Mouse (Mus musculus): ENCODE results near the gene Ercc1. TPM values are rescaled to one million over a fixed set of nuclear protein-coding genes. Genes with fewer than 3 reads are reported as not detected.
A peak's percentile ranks its signal among the peaks of the same experiment; 100 is the strongest.

Gene Ercc1
- total RNA-seq (2017), result 20.0 and 28.0 TPM in 2 replicates

DNA sequence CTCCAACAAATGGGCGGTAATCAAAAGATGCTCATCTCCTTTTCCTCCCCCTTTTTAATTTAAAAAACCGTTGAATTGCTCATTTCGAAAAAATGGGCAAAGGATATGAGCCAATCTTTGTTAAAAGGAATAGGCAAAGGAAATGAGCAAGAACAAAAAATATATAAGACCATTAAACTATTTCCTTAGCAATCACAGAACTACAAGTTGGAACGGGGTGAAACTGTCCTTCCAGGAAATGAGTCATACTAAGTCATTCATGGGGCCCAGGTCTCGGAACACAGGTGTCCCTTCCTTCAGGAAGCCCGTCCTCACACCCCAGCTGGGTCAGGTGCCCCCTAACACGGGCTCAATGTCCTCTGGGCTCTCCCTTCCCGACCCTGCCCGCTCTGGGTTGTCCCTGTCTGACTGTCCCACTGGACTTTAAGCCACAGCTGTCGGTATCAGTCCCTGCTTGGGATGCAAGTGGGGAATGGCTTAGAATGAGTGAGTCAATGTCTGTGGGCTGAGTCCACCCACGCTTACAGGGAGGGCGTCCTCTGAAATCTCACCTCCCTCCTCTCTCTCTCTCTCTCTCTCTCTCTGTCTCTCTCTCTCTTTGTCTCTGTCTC lies at the start of gene Ercc1:
Gene Ercc1, plus strand, starts transcription at position 542 of the 611 bp plus-strand sequence.
- no peak for ATAC-seq (replicated peaks in 1 of 2; ENCODE audit: insufficient read depth in 1 of 2, low FRiP score in 2 of 2, low TSS enrichment in 1 of 2, low read depth in 1 of 2, poor library complexity in 2 of 2, severe bottlenecking in 2 of 2)

DNA sequence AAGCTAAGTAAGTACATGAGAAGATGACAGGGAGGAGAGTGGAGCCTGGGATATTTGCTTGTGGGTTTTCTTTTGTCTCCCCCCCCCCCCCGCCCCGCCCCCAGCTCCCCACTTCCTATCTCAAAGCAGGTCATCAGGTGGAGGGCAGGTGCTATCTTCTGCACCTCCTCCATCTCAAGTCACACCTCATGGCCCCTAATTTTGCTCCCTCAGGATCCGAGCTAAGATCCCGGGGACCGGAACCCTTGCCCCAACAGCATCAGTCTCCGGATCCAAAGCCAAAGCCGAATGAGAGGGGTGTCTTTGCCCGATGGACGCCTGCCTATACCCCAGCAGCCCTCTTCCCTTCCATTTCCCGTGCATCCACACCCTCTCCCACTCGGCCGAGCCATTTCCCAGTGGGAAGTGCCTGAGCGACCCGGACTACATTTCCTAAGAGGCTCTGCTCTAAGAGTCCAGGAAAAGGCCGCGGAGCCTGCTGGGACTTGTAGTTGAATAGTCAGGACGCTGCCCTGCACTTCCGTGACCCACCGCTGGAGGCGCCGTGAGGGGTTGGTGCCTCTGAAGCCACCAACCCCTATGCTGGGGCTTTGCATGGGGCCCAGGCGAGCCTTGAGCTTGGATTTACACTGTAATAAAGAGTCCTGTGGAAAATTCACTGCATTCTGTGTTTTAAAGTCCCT lies 48.9 kb upstream of the Ercc1 start:
- peak; percentile 76 to 78 for ATAC-seq (replicated peaks in 1 of 2; ENCODE audit: insufficient read depth in 1 of 2, low FRiP score in 2 of 2, low TSS enrichment in 1 of 2, low read depth in 1 of 2, poor library complexity in 2 of 2, severe bottlenecking in 2 of 2)

GRCm38 (mm10) chr7:19297034-19297433 lies 47.5 kb upstream of the Ercc1 start:
- no peak for ATAC-seq (replicated peaks in 1 of 2; ENCODE audit: insufficient read depth in 1 of 2, low FRiP score in 2 of 2, low TSS enrichment in 1 of 2, low read depth in 1 of 2, poor library complexity in 2 of 2, severe bottlenecking in 2 of 2)

DNA sequence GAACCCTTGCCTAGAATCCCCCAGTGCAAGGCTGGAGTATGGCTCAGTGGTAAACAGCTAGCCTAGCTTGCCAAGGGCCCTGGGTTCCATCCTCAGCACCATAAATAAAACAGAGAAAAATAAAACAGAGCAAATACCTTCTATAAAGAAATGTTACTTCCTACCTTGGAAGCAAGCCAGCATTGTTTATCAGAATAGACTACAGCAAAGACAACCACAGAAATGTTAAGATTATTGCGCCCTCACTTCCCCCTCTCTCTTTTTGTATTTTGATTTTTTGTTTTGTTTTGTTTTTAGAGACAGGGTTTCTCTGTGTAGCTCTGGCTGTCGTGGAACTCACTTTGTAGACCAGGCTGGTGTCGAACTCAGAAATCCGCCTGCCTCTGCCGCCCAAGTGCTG lies 46.8 kb upstream of the Ercc1 start:
- no peak for ATAC-seq (replicated peaks in 1 of 2; ENCODE audit: insufficient read depth in 1 of 2, low FRiP score in 2 of 2, low TSS enrichment in 1 of 2, low read depth in 1 of 2, poor library complexity in 2 of 2, severe bottlenecking in 2 of 2)

DNA sequence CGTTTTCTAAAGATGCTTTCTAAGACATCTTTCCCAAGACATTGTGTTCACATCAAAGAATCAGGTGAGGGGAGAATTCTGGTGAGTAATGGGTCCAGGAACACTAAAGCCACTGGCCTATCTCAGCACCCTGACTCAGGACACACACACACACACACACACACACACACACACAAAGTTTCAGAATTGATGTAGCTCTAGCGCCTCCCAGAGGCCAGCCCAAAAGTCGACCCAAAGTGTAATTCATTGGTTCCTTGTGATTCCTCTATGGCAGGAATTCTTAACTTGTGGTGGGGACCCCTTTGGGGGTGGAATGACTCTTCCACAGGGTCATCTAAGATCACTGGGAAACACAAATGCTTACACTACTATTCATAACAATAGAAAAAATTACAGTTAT lies 45.4 kb upstream of the Ercc1 start:
- ATAC-seq (replicated peaks in 1 of 2; ENCODE audit: insufficient read depth in 1 of 2, low FRiP score in 2 of 2, low TSS enrichment in 1 of 2, low read depth in 1 of 2, poor library complexity in 2 of 2, severe bottlenecking in 2 of 2), result no peak

DNA sequence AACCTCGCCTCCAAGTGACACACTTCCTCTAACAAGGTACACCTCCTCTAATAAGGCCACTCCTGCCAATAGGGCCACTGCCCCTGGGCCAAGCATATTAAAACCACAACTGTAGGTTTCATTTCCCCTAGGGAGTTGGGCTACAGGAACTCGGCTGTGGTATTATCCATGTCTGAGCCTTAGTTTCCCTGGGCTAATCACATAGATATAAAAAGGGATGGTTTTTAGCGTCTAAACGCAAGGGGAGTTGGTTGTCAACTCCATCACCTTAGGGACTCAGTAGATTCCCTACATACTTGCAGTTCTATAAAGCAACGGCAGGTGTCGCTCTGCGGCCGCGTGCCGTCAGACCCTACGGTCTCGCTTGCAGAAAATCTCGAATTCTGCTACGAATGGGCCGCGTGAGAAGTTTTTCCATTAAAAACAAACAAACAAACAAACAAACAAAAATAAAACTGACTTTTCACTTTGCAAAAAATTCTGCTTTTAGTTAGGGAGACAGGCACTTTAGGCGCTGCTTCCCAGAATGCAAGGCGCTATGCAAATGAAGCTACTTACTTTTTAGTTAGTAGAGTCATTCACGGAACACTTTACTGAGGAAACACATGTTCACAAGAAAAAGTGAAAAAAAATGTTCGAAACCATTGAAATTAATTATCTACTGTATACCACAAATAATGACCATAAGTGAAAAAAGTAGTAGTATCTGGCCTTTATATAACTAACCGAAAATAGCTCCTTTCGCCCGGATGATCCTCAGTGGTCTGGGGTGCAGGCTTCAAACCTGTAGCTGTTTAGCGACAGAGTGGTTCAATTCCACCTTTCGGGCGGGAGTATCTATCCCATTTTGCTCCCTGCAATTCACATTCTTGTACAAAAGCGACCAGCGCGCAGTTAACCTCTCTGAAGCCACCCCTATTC lies 43.8 kb upstream of the Ercc1 start:
- peak; percentile 8 to 29; a peak in 1 of 4 replicates for ATAC-seq (replicated peaks in 1 of 2; ENCODE audit: insufficient read depth in 1 of 2, low FRiP score in 2 of 2, low TSS enrichment in 1 of 2, low read depth in 1 of 2, poor library complexity in 2 of 2, severe bottlenecking in 2 of 2)

GRCm38 (mm10) chr7:19301461-19302263 lies 42.9 kb upstream of the Ercc1 start:
- ATAC-seq (replicated peaks in 1 of 2; ENCODE audit: insufficient read depth in 1 of 2, low FRiP score in 2 of 2, low TSS enrichment in 1 of 2, low read depth in 1 of 2, poor library complexity in 2 of 2, severe bottlenecking in 2 of 2), result peak; percentile 1 to 4; a peak in 1 of 4 replicates

- no peak for ATAC-seq (replicated peaks in 1 of 2; ENCODE audit: insufficient read depth in 1 of 2, low FRiP score in 2 of 2, low TSS enrichment in 1 of 2, low read depth in 1 of 2, poor library complexity in 2 of 2, severe bottlenecking in 2 of 2)
Measured at GRCm38 (mm10) chr7:19302264-19303045, 42.1 kb upstream of the Ercc1 start.

- no peak for ATAC-seq (replicated peaks in 1 of 2; ENCODE audit: insufficient read depth in 1 of 2, low FRiP score in 2 of 2, low TSS enrichment in 1 of 2, low read depth in 1 of 2, poor library complexity in 2 of 2, severe bottlenecking in 2 of 2)
Measured at GRCm38 (mm10) chr7:19303046-19303305, 41.6 kb upstream of the Ercc1 start.

DNA sequence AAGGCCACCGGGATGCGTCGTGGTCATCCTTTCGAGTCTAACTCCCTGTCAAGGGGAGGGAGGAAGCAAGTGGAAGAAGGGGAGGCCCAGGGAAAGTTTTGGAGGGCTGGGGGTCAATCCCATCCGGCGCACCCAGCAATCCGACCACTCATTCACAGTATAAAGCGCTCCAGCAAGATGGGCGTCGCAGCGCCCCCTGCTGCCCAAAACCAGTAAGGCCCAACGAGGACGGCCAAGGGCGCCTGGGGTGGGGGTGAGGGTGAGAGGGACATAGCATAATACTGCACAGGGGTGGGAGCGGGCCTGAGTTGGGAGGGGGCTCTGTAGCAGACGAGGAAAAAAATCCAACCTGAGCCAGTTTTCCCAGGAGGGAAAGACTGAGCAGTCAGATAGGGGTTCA lies 40.8 kb upstream of the Ercc1 start:
- ATAC-seq (replicated peaks in 1 of 2; ENCODE audit: insufficient read depth in 1 of 2, low FRiP score in 2 of 2, low TSS enrichment in 1 of 2, low read depth in 1 of 2, poor library complexity in 2 of 2, severe bottlenecking in 2 of 2), result peak; percentile 1 to 6; a peak in 1 of 4 replicates

GRCm38 (mm10) chr7:19304501-19305412 lies 39.8 kb upstream of the Ercc1 start:
- ATAC-seq (replicated peaks in 1 of 2; ENCODE audit: insufficient read depth in 1 of 2, low FRiP score in 2 of 2, low TSS enrichment in 1 of 2, low read depth in 1 of 2, poor library complexity in 2 of 2, severe bottlenecking in 2 of 2), result no peak

GRCm38 (mm10) chr7:19305413-19305735 lies 39.2 kb upstream of the Ercc1 start:
- ATAC-seq (replicated peaks in 1 of 2; ENCODE audit: insufficient read depth in 1 of 2, low FRiP score in 2 of 2, low TSS enrichment in 1 of 2, low read depth in 1 of 2, poor library complexity in 2 of 2, severe bottlenecking in 2 of 2), result no peak

GRCm38 (mm10) chr7:19305796-19306765 lies 38.5 kb upstream of the Ercc1 start:
- ATAC-seq (replicated peaks in 1 of 2; ENCODE audit: insufficient read depth in 1 of 2, low FRiP score in 2 of 2, low TSS enrichment in 1 of 2, low read depth in 1 of 2, poor library complexity in 2 of 2, severe bottlenecking in 2 of 2), result no peak

GRCm38 (mm10) chr7:19306819-19307738 lies 37.5 kb upstream of the Ercc1 start:
- ATAC-seq (replicated peaks in 1 of 2; ENCODE audit: insufficient read depth in 1 of 2, low FRiP score in 2 of 2, low TSS enrichment in 1 of 2, low read depth in 1 of 2, poor library complexity in 2 of 2, severe bottlenecking in 2 of 2), result no peak; a peak in 1 of 4 replicates
